Mouse (Mus musculus) lung, embryonic 14.5 days (tissue): Measurements from ENCODE around the gene Adgb. TPM values are rescaled to one million over a fixed set of nuclear protein-coding genes. Genes with fewer than 3 reads are reported as not detected.

Experiments
- ATAC-seq: fragments of 200-750 bp; cut with Nextera tagmentation; 2 replicates; pipeline ENCODE4 v1.8.0; 2017; ENCODE audit warnings: mild to moderate bottlenecking, moderate TSS enrichment, moderate library complexity; ENCODE audit not compliant: insufficient read depth
- DNase-seq: peaks from one replicate; pipeline ENCODE4 v3.0.0-alpha.2; 2015
- H3K27ac ChIP-seq: fragments of 300-500 bp; sonication (generic); 2 replicates; pipeline ENCODE4 v1.5.1; 2014; ENCODE audit warnings: low read depth, mild to moderate bottlenecking, moderate library complexity
- H3K27me3 ChIP-seq: fragments of 300-500 bp; sonication (generic); 2 replicates; pipeline ENCODE4 v1.6.1; 2014; ENCODE audit warnings: low read length, control low read depth; ENCODE audit not compliant: insufficient read depth
- H3K36me3 ChIP-seq: fragments of 300-500 bp; sonication (generic); 2 replicates; pipeline ENCODE4 v1.6.1; 2014; ENCODE audit warnings: control low read depth; ENCODE audit not compliant: insufficient read depth
- H3K4me1 ChIP-seq: fragments of 300-500 bp; sonication (generic); 2 replicates; pipeline ENCODE4 v1.6.1; 2014; ENCODE audit warnings: antibody characterized with exemption, control low read depth; ENCODE audit not compliant: insufficient read depth
- H3K4me2 ChIP-seq: fragments of 300-500 bp; sonication (generic); 2 replicates; pipeline ENCODE4 v1.6.1; 2014; ENCODE audit warnings: mild to moderate bottlenecking
- H3K4me3 ChIP-seq: fragments of 300-500 bp; sonication (generic); 2 replicates; pipeline ENCODE4 v1.5.1; 2014; ENCODE audit warnings: low read depth, low read length
- H3K9ac ChIP-seq: fragments of 300-500 bp; sonication (generic); 2 replicates; pipeline ENCODE4 v1.6.1; 2014
- H3K9me3 ChIP-seq: fragments of 300-500 bp; sonication (generic); 2 replicates; pipeline ENCODE4 v1.6.1; 2016; ENCODE audit warnings: low read depth, low read length, control low read depth
- CTCF ChIP-seq: IDR thresholded peaks from 2 replicates; pipeline ENCODE4 v1.5.1; 2016; ENCODE audit warnings: antibody characterized with exemption, low read depth
- WGBS: fragments of 180-500 bp; shearing (Covaris S2); extraction: QIAGEN DNeasy Blood & Tissue Kit; methylation state at CpG from one replicate; pipeline ENCODE4 v1.1.7; 2014; 5-methylcytosine and 5-hydroxymethylcytosine counted together
- polyA plus RNA-seq: library from polyadenylated mRNA; unstranded; fragments of >200 nt; fragmentation: Nextera tagmentation; extraction: Ambion mirVana; gene quantifications from 2 replicates; pipeline ENCODE4 v1.2.1, GENCODE M21; 2014

Adgb gene
- polyA plus RNA-seq, 1 experiment from 2014 or later = 0.50 TPM

- peak; percentile 8 for DNase-seq
- no peak for ATAC-seq
- H3K9me3 ChIP-seq = no peaks in the 10 kb centered on the region
- no peak overlapping the region for H3K4me2 ChIP-seq
- no peak overlapping the region for H3K9ac ChIP-seq
- H3K27me3 ChIP-seq = no peaks in the 10 kb centered on the region
- WGBS = 74% methylated on average over 5 of the region's 5 CpGs
- no peak overlapping the region for H3K4me3 ChIP-seq
- no peak for TF ChIP-seq CTCF
- no peak overlapping the region for H3K27ac ChIP-seq
- H3K36me3 ChIP-seq = no peaks in the 10 kb centered on the region
- H3K4me1 ChIP-seq = no peaks in the 10 kb centered on the region
These were observed 15.1 kb downstream of the Adgb start for GRCm38 (mm10) chr10:10456991-10457390.

DNA sequence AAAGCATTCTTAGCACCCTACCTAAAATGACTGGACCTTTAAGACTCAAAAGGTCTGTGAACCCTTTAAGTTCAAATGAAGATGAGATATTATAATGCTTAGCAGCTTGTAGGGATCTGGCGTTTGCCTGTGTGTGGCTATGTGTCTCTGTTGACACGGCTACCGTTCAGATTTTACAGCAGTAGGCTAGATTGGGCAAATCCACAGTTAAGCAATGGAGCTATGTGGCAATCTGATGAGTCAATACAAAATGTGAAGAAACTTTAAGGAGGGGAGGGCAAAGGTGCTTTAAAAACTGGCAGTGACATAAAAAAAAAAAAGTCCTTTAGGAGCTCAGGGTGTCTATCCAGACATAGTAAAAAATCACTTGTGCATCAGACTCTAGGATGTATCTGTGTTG, 23.1 kb downstream of the Adgb start:
- Histone ChIP-seq H3K4me2 (no peak overlapping the region), H3K27ac (no peak overlapping the region), H3K9me3 (no peaks in the 10 kb centered on the region), H3K36me3 (no peaks in the 10 kb centered on the region), H3K4me3 (no peak overlapping the region), H3K27me3 (no peaks in the 10 kb centered on the region), H3K9ac (no peak overlapping the region), H3K4me1 (no peaks in the 10 kb centered on the region)
- no peak for TF ChIP-seq CTCF
- ATAC-seq (no peak), DNase-seq (no peak)
- 71% methylated on average over 3 of the region's 3 CpGs for WGBS

GRCm38 (mm10) chr10:10444841-10445466, 27.2 kb downstream of the Adgb start:
- no peak for DNase-seq

GRCm38 (mm10) chr10:10443558-10443957, 28.6 kb downstream of the Adgb start:
- ATAC-seq = no peak
- no peak for TF ChIP-seq CTCF
- no peak for DNase-seq
- Histone ChIP-seq H3K4me1 (no peaks in the 10 kb centered on the region), H3K4me3 (no peak overlapping the region), H3K36me3 (no peaks in the 10 kb centered on the region), H3K27ac (no peak overlapping the region), H3K9me3 (no peaks in the 10 kb centered on the region), H3K9ac (no peak overlapping the region), H3K4me2 (no peak overlapping the region), H3K27me3 (no peaks in the 10 kb centered on the region)

More at GRCm38 (mm10) chr10:10444841-10445466, 27.2 kb downstream of the Adgb start:
- 68% methylated on average over 3 of the region's 3 CpGs for WGBS
- Histone ChIP-seq H3K27ac (no peak overlapping the region), H3K9ac (no peak overlapping the region), H3K4me1 (no peaks in the 10 kb centered on the region), H3K36me3 (no peaks in the 10 kb centered on the region), H3K4me3 (no peak overlapping the region), H3K4me2 (no peak overlapping the region), H3K9me3 (no peaks in the 10 kb centered on the region), H3K27me3 (no peaks in the 10 kb centered on the region)
- no peak for ATAC-seq
- no peak for TF ChIP-seq CTCF

DNA sequence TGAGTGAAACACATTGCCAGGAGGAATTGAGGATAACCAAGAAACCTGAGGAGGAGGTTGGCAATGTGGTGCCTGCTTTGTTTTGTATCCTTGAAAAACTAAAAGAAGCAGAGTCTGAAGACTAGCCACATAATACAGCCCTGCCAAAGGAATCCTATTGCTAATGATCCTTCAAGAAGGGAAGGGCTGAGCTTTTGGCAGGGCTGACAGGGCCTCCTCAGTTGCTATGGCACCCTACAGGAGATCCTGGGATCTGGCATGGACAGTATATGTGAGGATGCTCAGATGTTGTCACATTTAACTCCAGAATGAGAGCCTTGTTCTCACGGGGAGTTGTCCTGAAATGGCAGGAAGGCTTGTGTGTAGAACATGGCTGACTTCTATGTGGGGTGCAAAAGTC, 37.1 kb downstream of the Adgb start:
- DNase-seq (no peak), ATAC-seq (no peak)
- Histone ChIP-seq H3K9me3 (no peaks in the 10 kb centered on the region), H3K27ac (no peak overlapping the region), H3K36me3 (no peaks in the 10 kb centered on the region), H3K27me3 (no peaks in the 10 kb centered on the region), H3K4me1 (no peaks in the 10 kb centered on the region), H3K4me2 (no peak overlapping the region), H3K4me3 (no peak overlapping the region), H3K9ac (no peak overlapping the region)
- no peak for TF ChIP-seq CTCF
- 73% methylated on average over 1 of the region's 1 CpGs for WGBS

DNA sequence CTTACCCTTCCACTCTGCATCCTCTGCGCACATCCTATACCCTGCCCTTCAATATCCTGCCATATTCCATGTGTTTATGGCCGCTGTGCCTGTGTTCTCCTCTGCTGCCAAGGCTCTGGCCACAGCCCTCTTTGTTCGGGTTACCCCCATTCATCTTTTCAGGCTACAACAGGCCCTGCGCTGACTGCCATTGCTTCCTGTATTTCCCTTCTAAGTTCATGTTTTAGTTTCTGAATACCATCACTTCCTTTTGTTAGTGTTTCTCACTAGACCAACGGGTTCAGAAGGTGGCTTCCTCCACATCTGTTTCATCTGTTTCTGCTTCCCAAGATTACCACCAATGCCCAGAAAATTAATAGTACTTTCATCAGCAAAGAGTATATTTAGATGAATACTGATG, 42.5 kb downstream of the Adgb start:
- H3K27ac ChIP-seq = no peak overlapping the region

GRCm38 (mm10) chr10:10429032-10429431, 43.1 kb downstream of the Adgb start:
- Histone ChIP-seq H3K4me3 (no peak overlapping the region), H3K4me1 (no peaks in the 10 kb centered on the region), H3K36me3 (no peaks in the 10 kb centered on the region), H3K9me3 (no peaks in the 10 kb centered on the region), H3K9ac (no peak overlapping the region), H3K27me3 (no peaks in the 10 kb centered on the region), H3K27ac (no peak overlapping the region), H3K4me2 (no peak overlapping the region)
- DNase-seq (no peak), ATAC-seq (no peak)
- WGBS = 81% methylated on average over 7 of the region's 7 CpGs
- no peak for TF ChIP-seq CTCF

More for the DNA sequence above, 42.5 kb downstream of the Adgb start:
- WGBS = 53% methylated on average over 5 of the region's 5 CpGs
- H3K4me2 ChIP-seq = no peak overlapping the region
- peak; percentile 8 for DNase-seq
- H3K36me3 ChIP-seq = no peaks in the 10 kb centered on the region
- H3K9me3 ChIP-seq = no peaks in the 10 kb centered on the region
- H3K27me3 ChIP-seq = no peaks in the 10 kb centered on the region
- H3K4me1 ChIP-seq = no peaks in the 10 kb centered on the region
- ATAC-seq = peak; percentile 56; the same call in 1 of the 2 replicates
- no peak overlapping the region for H3K4me3 ChIP-seq
- H3K9ac ChIP-seq = no peak overlapping the region
- no peak for TF ChIP-seq CTCF

DNA sequence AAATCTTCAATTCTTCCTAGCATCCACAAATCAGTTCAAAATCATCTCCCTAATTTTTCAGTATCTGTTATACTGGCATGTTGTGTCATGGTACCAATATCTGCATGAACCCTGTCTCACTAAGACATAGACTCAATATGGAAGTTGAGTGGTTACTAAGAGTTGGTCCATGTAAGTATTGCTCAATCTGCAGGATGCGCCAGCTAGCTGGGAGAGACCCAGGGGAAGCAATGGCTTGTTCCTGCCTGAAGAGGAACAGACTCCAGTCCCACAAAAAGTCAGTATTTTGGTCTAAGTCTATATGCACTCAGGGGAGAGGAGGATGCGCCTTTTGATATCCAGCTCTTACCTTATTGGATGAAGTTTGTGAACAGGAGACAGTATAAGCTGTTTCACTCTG, 47.7 kb downstream of the Adgb start:
- no peak overlapping the region for H3K4me2 ChIP-seq
- DNase-seq = no peak
- H3K4me1 ChIP-seq = no peaks in the 10 kb centered on the region
- H3K9me3 ChIP-seq = no peaks in the 10 kb centered on the region
- H3K27ac ChIP-seq = no peak overlapping the region
- H3K36me3 ChIP-seq = no peaks in the 10 kb centered on the region
- no peak for TF ChIP-seq CTCF
- no peaks in the 10 kb centered on the region for H3K27me3 ChIP-seq
- H3K4me3 ChIP-seq = no peak overlapping the region
- no peak for ATAC-seq
- 85% methylated on average over 2 of the region's 2 CpGs for WGBS
- no peak overlapping the region for H3K9ac ChIP-seq
